Mouse (Mus musculus) embryo, embryonic 11.5 days (tissue): ENCODE data around the gene Bik.
A peak's percentile ranks its signal among the peaks of the same experiment; 100 is the strongest.

Source experiments
- DNase-seq: peaks from one replicate; pipeline ENCODE4 v3.0.0-alpha.2; 2012; ENCODE audit warnings: low read depth, low spot score

Gene Bik

DNA sequence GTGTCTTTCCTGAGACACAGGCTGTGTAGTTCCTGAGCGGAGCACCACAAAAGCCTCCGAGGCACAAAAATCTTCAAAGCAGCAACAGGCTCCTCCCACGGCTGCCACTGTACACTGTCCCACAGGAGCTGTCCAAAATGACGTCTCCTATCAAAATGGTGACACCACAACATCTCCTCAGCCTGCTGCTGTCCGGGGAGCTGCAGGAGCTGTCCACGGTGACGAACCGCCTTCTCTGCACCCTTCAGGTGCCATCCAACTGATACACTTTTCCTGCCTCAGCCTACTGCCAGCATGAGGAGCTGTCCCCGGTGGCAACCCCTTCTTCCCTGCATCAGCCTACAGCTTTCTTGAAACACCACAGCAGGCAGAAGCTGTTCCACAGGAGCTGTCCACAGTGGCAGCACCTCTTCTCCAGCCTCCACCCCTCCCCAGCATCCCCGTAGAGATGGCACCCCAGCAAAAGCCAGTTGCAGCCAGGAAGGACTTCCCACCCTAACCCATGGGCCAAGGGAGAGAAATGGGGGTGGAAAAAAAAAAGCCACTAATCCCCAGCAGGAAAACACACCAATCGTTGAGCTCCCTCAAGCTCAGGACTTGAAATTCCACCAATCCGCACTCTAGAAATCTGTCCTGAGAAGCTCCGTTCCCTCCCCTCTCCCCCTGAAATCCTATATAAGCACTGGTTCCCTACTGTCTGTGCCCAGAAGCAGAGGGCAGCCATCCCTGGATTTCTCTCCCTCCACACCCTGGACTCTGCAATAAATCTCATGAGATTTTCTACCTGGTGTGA lies 14.0 kb upstream of the Bik start:
- no peak for DNase-seq

DNA sequence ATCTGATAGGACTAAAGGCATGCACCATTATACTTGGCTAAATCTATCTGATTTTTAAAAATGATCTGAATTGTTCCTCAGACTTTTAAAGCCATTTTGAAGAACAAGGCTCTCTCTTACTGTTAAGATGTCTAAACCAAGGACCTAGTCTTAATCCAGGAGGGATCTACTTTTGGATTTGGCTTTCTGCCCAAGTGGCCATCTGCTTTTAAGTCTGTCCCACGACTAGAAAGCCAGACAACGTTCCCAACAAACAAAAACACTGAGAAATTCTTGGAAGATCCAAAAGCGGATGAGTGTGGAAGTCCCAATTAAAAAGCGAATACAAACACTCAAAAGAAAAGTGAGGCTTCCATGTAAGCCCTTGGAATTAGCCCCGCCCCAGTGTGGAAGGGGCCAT lies 11.6 kb upstream of the Bik start:
- no peak for DNase-seq

DNA sequence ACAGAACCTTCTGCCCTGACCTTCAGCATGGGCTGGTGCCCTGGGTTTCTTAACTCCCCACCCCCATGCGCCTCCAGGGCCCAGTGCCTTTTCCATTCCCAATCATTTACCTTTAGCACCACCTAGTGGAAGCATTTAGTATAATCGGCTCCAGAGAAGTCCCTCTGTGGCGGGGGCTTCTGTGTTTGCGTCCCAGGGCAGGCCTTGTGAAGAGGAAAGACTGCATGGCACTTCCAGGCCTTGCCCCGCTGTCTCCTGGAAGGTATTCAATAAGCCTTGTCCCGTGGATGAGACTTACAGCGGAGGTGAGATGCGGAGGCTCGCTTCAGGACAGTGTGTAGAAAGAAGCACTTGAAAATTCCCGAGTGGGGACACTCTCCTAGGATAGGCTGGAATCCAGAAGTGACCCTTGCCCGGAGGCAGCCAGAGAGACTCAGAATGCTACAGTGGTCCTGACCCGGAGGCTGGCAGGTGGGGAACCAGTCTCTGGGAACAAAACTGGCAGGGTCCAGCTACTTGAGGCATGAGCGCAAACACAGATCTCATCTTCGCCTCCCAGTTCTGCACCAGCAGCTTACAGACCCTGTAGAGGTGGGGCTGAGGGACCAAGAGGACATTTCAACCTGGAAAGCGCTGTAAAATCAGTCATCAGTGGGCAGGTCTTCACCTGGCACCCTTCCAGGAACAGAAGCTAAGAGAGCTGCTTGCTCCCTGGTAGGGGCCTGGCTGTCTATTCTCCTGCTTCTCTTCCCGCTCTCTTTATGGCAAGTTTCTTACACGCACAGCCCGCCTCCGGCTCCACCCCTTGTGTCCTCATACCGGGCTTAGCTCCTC lies 8.2 kb upstream of the Bik start:
- peak; percentile 67 for DNase-seq

DNA sequence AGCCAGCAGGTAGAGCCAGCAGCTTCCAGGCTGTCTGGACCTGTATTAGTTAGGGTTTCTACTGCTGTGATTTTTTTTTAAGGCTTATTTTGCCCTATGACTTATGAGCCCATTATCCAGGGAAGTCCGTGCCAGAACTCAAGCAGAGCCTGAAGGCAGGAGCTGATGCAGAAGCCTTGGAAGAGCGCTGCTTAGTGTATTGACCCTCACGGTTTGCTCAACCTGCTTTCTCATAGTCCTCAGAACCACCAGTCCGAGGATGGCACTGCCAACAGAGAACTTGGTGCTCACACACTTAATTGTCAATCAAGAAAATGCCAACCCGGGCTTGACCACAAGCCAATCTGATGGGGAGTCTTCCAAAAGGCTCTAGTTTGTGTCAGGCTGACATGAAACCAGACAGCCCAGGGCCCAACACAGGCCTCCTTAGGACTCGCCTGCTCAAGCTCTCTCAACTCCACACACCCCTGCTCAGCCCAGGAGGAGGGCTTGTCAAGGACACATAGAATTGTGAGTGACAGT lies 5.7 kb upstream of the Bik start:
- DNase-seq, result no peak

DNA sequence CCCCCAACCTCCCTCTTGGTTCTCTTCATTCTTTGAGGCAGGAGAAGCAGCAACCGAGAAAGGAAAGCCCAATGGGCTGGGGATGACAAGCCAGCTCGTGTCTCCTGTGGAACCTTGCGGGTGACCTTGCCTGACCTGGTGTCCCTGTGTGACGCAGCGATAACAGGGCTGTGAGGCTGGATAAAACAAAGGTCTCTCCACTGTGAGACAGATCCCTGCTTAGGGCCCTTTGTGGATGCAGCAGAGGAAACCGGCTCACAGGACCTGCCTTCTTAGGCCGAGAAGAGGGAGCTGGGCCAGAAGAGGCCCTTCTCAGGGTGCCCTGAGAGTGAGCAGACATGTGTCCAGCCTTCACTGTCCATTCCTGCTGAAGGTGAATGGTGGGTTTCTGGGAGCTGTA lies 3.5 kb upstream of the Bik start:
- no peak for DNase-seq

DNA sequence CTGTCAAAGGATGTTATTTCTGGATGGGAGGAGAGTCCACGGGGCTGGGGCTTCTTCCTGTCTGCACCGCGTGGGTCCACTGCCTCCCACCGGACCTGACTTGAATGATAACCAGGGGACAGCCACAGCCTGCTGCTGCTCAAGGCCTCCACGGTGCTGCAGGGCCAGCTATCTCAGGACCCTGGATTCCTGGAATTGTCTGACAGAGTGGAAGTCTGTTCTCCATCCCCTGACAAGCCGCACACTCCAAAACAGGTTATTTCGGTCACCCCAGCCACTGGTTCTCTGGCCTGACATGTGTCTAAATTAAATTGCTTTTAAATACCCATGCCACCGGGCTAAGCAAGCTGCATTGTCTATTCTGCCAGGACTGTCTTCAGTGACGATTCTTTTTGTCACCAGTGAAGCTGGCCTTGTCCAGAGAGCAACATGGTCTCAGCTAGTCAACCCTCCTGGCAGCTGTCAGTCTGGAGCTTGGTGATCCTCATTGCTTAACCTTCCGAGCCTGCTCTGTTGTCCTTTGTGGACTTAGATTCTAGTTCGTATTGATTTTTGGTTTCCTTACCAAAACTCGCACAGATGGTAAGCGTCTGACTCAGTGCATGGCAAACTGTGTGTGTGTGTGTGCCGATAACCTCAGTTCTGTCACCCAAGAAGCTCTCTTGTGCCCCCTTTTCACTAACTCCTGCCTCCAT lies 2.9 kb upstream of the Bik start:
- DNase-seq, result no peak

DNA sequence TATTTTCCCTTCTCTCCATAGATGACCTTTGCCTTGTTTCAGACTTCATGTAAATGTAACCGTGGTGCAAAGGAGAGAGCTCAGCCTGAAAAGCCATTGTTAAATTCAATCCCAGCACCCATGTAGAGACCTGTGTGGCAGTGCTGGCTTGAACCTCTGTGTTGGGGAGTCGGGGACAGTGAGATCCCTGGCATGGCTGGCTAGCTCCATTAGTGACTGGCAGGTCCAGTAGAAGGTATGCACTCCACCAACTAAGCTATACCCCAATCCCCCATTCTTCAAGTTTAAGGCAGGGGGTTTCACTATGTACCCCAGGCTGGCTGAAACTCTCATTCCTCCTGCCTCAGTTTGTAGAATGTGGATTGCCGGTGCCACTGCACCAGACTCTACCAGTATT lies 2.3 kb upstream of the Bik start:
- DNase-seq, result no peak

DNA sequence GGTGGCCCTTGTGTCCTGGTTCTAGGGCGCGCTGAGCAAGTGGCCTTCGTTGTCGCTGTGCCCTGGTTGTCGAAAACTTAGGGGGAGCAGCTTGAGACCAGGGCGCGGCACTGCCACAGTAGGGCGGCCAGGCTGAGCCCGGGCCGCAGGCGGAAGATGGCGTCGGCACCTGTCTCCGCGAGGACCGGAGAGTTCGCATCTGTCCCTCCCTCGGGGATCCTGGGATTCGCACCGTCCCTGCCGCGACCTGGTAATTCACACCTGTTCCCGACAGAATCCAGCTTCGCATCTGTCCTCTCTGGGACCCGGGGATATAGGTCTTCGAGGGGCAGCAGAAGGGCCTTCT lies 403 bp downstream of the Bik start:
- no peak for DNase-seq

DNA sequence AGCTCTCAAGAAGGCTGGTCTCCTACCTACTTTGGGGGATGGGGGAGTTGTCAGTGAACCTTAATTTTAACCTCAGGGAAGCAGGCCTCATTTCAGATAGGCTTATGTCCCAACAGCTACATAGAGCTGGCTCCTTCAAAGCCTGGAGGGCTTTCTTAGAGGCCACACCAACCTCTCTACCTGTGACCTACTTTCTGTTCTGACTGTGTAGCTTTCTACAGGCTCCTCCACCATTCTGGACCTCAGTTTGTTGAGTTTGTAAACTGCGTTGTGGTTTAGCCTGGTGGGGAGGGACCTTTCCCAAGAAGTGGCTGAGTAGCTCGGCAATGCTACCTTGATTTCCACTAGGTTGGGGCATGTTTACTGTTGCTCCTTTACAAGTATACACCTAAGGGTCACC lies 1.1 kb downstream of the Bik start:
- no peak for DNase-seq

DNA sequence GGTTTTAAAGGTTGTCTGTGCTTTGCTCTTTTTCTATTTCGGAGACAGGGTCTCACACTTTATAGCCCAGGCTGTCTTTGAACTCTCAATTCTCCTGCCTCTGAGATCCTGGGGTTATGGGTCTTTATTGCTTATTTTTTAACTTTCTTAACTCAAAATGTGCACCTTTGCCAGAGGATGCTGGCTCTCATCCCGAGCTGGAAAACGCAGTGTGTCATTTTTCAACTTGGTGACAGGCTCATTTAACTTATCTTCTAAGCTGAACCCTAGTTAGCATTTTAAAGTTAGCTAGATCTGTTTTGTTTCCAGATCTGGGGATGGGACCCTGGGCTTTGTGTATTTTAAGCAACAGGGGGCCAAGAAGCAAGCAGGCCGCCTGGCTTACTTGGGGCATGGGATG lies 2.2 kb downstream of the Bik start:
- DNase-seq, result no peak

DNA sequence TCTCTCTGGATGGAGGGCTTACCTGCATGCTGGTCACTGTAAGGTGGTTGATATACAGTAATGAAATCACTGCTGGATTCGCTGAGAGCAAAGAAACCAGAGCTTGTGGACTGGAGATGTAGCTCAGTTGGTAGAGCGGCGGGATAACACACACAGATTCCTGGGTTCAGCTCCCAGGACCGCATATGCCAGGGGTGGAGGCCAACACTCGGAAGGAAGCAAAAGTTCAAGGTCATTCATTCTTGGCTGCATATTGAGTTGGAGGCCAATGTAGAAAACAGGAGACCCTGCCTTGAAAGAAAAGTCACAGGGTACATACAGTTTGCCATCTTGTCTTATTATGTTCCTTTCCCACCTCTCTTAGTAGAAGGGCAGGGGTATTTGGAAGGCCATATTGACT lies 3.1 kb downstream of the Bik start:
- no peak for DNase-seq

DNA sequence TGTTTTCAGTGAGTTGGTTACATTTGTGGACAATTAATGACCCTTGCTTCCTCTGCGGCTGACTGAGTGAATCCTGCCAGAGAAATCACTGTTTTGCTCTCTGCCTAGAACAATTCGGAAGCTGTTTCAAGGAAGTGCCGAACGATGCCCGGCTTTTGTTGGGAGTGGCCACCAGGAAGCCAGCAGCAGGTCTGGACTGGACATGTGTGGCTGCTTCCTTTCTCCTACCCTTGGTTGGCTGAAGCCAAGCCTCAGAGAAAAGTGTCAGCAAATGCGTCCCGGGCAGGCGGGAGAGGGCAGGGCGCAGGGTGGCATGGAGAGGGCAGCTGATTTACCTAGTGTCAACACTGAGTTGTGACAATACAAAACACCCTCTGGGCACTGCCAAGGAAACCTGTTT lies 3.6 kb downstream of the Bik start:
- no peak for DNase-seq

DNA sequence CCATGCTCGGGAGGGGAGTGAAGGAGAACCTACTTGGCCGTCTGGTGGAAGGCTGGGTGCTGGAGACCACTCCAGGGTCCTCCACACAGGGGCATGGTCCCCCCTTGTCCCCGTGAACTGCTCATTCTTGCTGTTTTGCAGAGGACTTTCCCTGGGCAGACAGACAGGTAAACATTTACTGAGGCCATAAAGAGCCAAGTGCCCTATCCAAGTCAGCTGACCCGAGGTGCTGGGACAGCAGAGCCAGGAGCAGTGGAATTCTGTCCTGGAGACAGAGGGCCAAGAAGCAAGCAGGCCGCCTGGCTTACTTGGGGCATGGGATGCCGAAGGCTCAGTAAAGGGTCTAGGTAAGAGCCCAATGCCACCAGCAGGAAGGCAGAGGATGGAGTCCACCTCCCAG lies 4.0 kb downstream of the Bik start:
- no peak for DNase-seq

DNA sequence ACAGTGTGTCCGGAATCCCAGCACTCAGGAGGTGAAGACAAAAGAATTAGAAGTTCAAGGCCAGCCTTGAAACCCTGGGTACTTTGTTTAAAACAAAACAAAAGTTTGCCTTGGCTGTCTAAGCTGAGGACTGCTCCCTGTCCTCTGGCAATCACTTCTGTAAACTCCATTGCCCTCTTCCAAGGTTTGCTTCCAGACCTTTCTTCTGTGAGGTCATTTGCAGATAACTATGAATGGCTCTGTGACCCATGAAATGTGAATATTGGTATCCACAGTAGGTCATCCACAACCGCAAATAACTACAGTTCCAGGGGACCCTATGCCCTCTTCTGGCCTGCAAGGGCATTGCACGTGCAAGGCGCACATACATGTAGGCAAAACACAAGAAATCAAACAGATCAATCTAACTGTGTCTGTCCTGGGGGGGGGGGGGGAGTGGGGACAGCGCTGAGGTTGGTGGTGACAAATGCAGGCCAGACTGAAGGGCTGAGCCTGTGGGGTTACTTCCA lies 5.4 kb downstream of the Bik start:
- DNase-seq, result no peak

DNA sequence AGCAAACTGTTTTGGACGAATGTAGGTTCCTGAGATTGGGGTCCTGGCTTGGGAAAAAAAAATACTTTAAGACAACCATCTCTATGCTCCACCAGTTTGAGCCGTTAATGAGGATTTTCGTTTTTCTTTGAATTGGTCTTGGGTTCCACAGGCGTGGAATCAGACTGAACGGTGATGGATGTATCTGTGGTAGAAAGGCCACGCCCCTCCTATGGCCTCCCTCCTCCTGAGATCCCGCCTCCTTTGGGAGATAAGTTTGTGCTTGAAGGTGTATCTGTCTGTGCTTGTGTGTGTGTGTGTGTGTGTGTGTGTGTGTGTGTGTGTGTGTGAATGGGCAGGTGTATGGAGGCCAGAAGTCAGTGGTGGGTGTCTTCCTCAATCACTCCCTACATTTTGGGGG lies 5.9 kb downstream of the Bik start:
- DNase-seq, result no peak

DNA sequence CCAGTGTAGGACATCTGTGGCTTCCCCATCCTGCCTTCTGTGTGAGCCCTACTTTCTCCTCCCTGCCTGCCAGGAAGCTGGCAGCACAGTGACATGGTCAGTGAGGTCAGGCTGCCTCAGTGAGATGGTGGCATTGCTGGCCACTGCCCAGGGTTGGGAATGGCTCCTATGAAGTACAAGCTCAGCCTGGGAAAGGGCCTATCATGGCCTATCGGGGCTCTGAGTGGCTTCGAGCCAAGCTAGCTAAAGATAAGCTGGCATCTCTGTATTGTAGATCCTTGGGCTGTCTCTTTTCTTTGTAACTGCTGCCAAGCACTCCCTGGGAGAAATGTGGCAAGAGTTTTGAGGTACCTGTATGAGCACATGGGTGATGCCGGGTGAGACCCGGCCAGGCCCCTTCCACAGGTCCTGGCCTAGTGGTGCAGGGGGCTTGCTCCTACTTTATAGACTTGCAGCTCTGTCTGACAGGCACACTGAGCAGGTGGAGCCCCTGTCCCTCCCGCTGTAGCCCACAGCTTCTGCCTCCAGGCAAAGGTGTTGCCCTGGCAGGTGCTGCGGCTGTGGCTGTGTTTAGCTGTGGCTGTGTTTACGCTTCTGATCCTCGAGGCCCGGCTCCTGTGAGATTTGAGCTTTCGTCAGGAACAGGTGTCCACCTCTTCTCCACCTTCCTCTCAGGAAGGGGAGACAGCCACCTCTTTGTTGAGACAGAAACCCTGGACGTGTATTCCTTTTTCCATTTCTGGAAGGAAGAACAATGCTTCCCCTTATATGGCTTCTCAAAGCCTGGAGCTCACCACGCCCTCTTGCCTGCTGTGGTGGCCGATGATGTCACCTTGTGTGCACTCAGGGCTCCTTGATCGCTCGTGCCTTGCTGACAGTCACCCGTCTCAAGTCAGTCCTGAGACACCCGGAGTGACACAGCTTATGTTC lies 8.6 kb downstream of the Bik start:
- no peak for DNase-seq

DNA sequence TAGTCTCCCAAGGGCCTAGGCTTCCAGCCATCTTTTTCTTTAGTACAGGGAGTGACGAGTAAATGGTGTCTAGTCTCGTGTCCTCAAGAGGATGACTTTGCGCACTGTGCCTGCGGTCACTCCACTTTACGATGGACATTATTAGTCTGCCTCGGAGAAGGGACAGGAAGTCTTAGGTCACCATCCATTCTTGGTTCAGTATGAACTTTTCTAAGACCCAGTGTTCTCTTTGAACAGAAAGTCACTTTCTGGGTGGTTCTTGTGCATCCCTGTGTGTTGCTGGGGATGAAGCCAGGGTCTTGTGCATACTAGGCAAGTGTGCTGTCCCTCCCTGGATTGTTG lies 9.2 kb downstream of the Bik start:
- DNase-seq, result no peak

DNA sequence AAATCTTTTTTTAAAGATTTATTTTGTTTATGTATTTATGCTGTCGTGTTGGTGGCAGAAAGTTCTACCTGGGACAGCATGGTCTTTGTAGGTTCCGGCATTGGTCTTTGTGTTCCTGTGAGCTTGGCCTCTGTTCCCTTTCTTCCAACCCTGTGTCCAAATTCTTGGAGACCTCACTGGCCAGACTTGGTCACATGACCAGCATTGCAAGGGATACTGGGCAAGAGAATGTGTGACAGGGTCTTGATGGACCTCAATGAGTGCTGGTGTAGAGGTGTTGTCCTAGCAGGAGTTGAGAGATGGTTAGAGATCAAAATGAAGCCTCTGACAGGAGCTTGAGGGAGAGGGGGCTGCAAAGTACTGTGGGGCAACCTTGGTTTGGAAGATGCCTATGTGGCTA lies 12.2 kb downstream of the Bik start:
- no peak for DNase-seq

DNA sequence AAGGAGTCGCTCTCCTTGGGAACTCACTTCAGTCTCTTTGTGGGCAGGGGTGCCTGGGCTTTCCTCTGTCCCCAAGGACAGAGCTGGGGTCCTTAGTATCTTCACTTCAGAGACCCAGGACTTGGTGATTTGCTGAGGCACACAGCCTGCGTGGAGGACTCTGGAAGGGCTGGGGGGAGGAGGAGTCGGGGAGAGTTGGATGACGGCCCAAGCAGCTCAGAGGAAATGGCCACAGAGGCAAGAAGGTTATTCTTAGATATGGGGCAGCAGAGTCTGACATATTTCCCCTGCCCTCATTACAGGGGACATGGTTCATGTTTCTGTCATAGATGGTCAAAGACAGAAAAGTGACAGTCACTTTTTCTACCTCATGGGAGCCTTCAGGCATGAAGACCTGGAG lies 13.2 kb downstream of the Bik start:
- no peak for DNase-seq

DNA sequence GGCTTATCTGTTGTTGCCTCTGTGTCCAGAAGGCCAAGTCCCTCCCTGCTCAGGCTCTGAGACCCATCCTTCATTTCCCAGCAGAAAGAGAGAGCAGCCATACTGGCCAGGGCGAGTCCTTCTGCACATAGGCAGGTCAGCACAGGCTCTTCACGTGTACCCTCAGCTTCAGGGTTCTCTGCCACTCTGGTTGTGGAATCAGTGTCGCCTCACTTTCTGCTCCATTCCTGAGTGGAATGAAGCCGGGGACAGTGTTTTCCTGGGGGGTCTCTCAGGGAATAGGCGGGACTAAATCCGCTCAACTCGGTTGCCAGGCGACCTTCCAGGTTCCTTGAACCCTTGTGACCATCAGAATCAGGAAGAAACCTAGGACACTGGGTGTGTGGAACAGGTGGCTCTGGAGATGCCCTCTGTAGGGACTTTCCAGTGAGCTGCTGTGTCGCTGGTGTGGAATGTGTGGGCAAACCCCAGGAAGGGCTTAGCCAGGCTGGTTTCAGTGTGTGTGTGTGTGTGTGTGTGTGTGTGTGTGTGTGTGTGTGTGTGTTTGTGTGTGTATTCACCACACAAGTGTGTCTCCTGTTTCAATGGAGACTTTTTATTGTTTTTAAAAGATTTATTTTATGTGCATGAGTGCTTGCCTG lies 15.1 kb downstream of the Bik start:
- DNase-seq, result no peak

DNA sequence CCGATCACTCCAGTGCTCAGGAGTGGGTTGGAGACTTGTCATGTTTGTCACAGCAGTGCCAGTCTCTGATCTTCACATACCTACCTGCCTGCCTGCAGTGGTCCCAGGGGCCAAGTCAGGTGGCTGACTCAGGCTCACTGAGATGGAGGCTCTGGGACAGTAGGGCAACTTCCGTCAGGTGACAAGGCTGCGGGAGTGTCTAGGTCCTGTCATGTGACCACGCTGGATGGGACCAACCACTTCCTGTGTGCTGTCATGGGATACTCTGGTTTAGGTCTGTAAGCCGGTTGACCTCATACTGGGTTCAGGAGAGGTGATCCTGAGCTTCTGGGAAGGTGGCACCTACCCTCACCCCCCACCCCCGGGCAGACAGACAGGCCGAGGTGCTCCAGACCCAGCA lies 19.4 kb downstream of the Bik start:
- DNase-seq, result no peak
